In the genomic region with DNA sequence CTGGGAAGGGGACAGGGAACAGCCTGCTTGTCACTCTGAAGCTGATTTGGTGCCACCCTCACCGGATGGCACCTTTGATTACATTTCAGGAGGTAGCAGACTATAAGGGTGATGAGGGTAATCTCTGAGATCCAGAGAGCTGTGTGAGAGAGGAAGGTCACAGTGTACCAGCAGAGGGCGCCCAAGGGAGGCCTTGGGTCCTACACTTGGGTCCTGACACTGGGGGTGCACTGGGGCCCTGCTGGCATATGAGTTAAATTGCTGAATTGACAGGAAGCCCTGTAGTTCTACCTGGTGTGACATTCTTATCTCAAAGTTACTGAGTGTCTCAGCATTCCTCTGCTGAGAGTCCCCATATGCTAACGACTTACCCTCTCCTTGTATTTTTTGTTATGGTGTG, we compare ENCODE assay signal across 9 mouse cellular contexts. TPM values are rescaled to one million over a fixed set of nuclear protein-coding genes. Genes with fewer than 3 reads are reported as not detected.
DNase-seq lines count a peak whose midpoint lies in the region; ATAC-seq and TF ChIP-seq lines count a peak whose summit lies in the region.
"Had no signal": no experiment of that assay in that cellular context is flagged by ENCODE, and none has a peak within 500 bp of the region (broad histone marks: within the 10 kb centered on the region; RNA-seq: fewer than 3 reads in every experiment).

No protein-coding gene starts in this region.

- no peak overlapping the region for H3K27ac ChIP-seq in hindbrain, embryonic 14.5 days
- no peak overlapping the region for H3K27ac ChIP-seq in hindbrain, embryonic 13.5 days
- H3K27ac ChIP-seq in ES-Bruce4 (ENCODE audit: insufficient read depth, low read length), result no peak overlapping the region
- H3K27ac ChIP-seq: embryonic facial prominence, embryonic 13.5 days had no signal

- peak; percentile 60 for DNase-seq in hindbrain, embryonic 14.5 days (ENCODE audit: low spot score)
- peak; percentile 53 for DNase-seq in c-Kit-positive CD71-positive TER-119-negative erythroid progenitor cells, embryonic 14.5 days (ENCODE audit: low read depth)
- DNase-seq in kidney, postnatal 10 days, result peak; percentile 86
- peak; percentile 63 for DNase-seq in lung, postnatal 25 days (ENCODE audit: low spot score)
- peak; percentile 75 for DNase-seq in splenic B cell, adult 2 months (ENCODE audit: low read depth, low spot score)

- peak; percentile 90 for TF ChIP-seq CTCF in ES-Bruce4 (IDR thresholded peaks at IDR 0.05; ENCODE audit: low read depth, low read length)

- no peak for TF ChIP-seq POLR2A in ES-Bruce4 (IDR thresholded peaks at IDR 0.05; ENCODE audit: insufficient read depth, low read length)

- no peak overlapping the region for H3K4me2 ChIP-seq in hindbrain, embryonic 14.5 days (replicated peaks)
- no peak overlapping the region for H3K4me2 ChIP-seq in hindbrain, embryonic 13.5 days
- H3K4me2 ChIP-seq: embryonic facial prominence, embryonic 13.5 days had no signal

- H3K36me3 ChIP-seq in hindbrain, embryonic 14.5 days (replicated peaks; ENCODE audit: control insufficient read depth, insufficient read depth), result peaks cover 39% of the 10 kb centered on the region
- peaks cover 59% of the 10 kb centered on the region for H3K36me3 ChIP-seq in hindbrain, embryonic 13.5 days
- peaks cover 20% of the 10 kb centered on the region for H3K36me3 ChIP-seq in ES-Bruce4 (ENCODE audit: control insufficient read depth, insufficient read depth, low read length, poor library complexity, severe bottlenecking)
- H3K36me3 ChIP-seq in splenic B cell, adult 2 months (ENCODE audit: control insufficient read depth, insufficient read depth, low read length, poor library complexity, severe bottlenecking), result no peaks in the 10 kb centered on the region; the same call in none of the 2 replicates

- no peaks in the 10 kb centered on the region for H3K27me3 ChIP-seq in hindbrain, embryonic 14.5 days (ENCODE audit: control insufficient read depth, insufficient read depth, low read length)
- H3K27me3 ChIP-seq in hindbrain, embryonic 13.5 days, result no peaks in the 10 kb centered on the region
- H3K27me3 ChIP-seq in ES-Bruce4 (ENCODE audit: control insufficient read depth, insufficient read depth, low read length, poor library complexity, severe bottlenecking), result no peaks in the 10 kb centered on the region
- H3K27me3 ChIP-seq in splenic B cell, adult 2 months (ENCODE audit: control insufficient read depth, insufficient read depth, low read length, poor library complexity, severe bottlenecking), result no peaks in the 10 kb centered on the region
- H3K27me3 ChIP-seq: embryonic facial prominence, embryonic 13.5 days had no signal

- peaks cover 12% of the 10 kb centered on the region for H3K4me1 ChIP-seq in hindbrain, embryonic 14.5 days (replicated peaks; ENCODE audit: control insufficient read depth, insufficient read depth, low read length)
- peaks cover 17% of the 10 kb centered on the region for H3K4me1 ChIP-seq in hindbrain, embryonic 13.5 days (replicated peaks)
- H3K4me1 ChIP-seq in ES-Bruce4 (ENCODE audit: control insufficient read depth, insufficient read depth, low read length), result no peaks in the 10 kb centered on the region

- H3K9ac ChIP-seq in hindbrain, embryonic 14.5 days, result no peak overlapping the region
- no peak overlapping the region for H3K9ac ChIP-seq in hindbrain, embryonic 13.5 days
- H3K9ac ChIP-seq in ES-Bruce4 (ENCODE audit: low read depth, poor library complexity, severe bottlenecking), result no peak overlapping the region
- H3K9ac ChIP-seq: embryonic facial prominence, embryonic 13.5 days had no signal

- TF ChIP-seq EP300 in ES-Bruce4 (IDR thresholded peaks at IDR 0.05; ENCODE audit: insufficient read depth, low read depth, low read length), result no peak

- no peaks in the 10 kb centered on the region for H3K9me3 ChIP-seq in hindbrain, embryonic 14.5 days (ENCODE audit: control insufficient read depth, low read length)
- no peaks in the 10 kb centered on the region for H3K9me3 ChIP-seq in hindbrain, embryonic 13.5 days
- H3K9me3 ChIP-seq in ES-Bruce4 (replicated peaks; ENCODE audit: control insufficient read depth, insufficient read depth, low read length, poor library complexity, severe bottlenecking), result no peaks in the 10 kb centered on the region
- H3K9me3 ChIP-seq: embryonic facial prominence, embryonic 13.5 days had no signal

- peak; percentile 44; the same call in 1 of the 2 replicates for ATAC-seq in hindbrain, embryonic 14.5 days (ENCODE audit: low FRiP score)
- ATAC-seq in hindbrain, embryonic 13.5 days (ENCODE audit: low FRiP score), result no peak
- ATAC-seq in frontal cortex, adult (ENCODE audit: low TSS enrichment), result peak; percentile 45; the same call in 1 of the 2 replicates

- 61% methylated on average over 3 of the region's 3 CpGs for WGBS in hindbrain, embryonic 14.5 days
- WGBS in hindbrain, embryonic 13.5 days, result 60% methylated on average over 3 of the region's 3 CpGs

- no peak overlapping the region for H3K4me3 ChIP-seq in hindbrain, embryonic 14.5 days (replicated peaks; ENCODE audit: low read length)
- no peak overlapping the region for H3K4me3 ChIP-seq in hindbrain, embryonic 13.5 days
- H3K4me3 ChIP-seq in ES-Bruce4 (ENCODE audit: low read depth, low read length), result no peak overlapping the region
- H3K4me3 ChIP-seq: embryonic facial prominence, embryonic 13.5 days had no signal

RNA-seq across cellular contexts. Expression of gene Mrln, which starts 31.1 kb away (rescaled TPM):
- polyA plus RNA-seq in hindbrain, embryonic 14.5 days (2014; fragmentation: Nextera tagmentation; extraction: Ambion mirVana), result 0.55 and 0.59 TPM in 2 replicates
- polyA plus RNA-seq in hindbrain, embryonic 13.5 days (2015; fragmentation: Nextera tagmentation; extraction: Ambion mirVana), result 0.94 and 1.5 TPM in 2 replicates
- polyA plus RNA-seq in ES-Bruce4 (2011; ENCODE audit: insufficient read depth, insufficient read length, low read depth, missing spikeins), result not detected in 2 replicates
